Mouse (Mus musculus) thymus, adult 2 months (tissue): ENCODE data around the gene BC049715.

Source experiments
- CTCF ChIP-seq: fragments of 200-500 bp; IDR thresholded peaks from 2 replicates; pipeline ENCODE4 v1.5.1; 2012; ENCODE audit warnings: mild to moderate bottlenecking, control low read depth, low read length, moderate library complexity, borderline replicate concordance; ENCODE audit not compliant: control insufficient read depth, poor library complexity, insufficient read depth; ENCODE audit errors: extremely low read depth
- POLR2A ChIP-seq: fragments of 200-500 bp; IDR thresholded peaks from 2 replicates; pipeline ENCODE4 v1.6.1; 2012; ENCODE audit warnings: mild to moderate bottlenecking, low read length, control low read depth, moderate library complexity; ENCODE audit not compliant: control insufficient read depth, poor library complexity, insufficient read depth; ENCODE audit errors: extremely low read depth

GRCm38 (mm10) chr6:136781377-136781986 lies 45.9 kb upstream of the BC049715 start, which contains the start of gene Gucy2c:
- TF ChIP-seq CTCF (no peak), POLR2A (no peak)
